Mouse (Mus musculus) central nervous system, embryonic 11.5 days (tissue): ENCODE measurements around the gene Cyb5r1. TPM values are rescaled to one million over a fixed set of nuclear protein-coding genes. Genes with fewer than 3 reads are reported as not detected.

Experiments
- polyA plus RNA-seq: library from polyadenylated mRNA; depleted of rRNA; stranded (reverse); fragments of >200 nt; gene quantifications from 2 replicates; pipeline ENCODE4 v1.2.3, GENCODE M21; 2012; rRNA removed

Cyb5r1 gene
- 22.7 and 30.1 TPM in 2 replicates for polyA plus RNA-seq

DNA sequence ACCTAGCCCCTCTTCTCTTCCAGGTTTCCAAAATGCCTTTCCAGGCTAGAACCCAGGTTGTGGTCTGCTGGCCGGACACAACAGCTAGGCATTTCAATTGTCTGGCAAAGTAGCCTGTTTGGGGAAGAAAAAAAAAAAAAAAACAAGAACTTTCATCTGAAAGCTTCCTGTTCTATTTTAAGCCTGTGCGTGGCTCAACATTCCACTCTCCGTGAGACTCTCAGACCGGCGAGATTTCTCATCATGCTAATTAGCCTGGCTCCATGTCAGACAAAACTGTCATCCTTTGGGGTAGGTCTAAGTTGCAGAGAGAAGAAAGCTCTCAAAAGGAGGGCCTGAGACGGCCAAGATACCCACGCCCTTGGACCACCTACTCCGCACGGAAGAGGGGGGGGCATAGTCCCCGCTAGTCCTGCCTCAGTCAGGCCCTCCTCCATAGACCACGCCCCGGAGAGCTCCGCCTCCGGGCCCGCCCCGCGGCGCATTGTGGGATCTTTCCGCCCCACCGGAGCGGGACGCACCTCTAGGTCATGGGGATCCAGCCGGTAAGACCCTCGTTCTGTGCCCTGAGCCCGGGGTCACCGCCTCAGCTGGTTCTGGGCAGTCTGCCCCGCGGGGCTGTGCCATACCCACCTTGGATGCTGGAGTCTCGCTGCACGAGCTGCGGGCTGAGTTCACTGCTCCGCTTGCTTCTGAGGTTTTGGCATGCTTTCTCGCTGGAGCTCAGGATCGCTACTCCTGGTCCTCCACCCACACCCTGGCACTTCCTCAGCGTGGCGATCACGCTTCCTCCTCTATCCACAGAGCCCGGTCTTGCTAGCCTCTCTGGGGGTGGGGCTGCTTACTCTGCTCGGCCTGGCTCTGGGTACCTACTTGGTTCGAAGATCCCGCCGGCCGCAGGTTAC, at the start of gene Cyb5r1:
TSS of gene Cyb5r1 (plus strand) at position 51 of the 905 bp plus-strand sequence.

DNA sequence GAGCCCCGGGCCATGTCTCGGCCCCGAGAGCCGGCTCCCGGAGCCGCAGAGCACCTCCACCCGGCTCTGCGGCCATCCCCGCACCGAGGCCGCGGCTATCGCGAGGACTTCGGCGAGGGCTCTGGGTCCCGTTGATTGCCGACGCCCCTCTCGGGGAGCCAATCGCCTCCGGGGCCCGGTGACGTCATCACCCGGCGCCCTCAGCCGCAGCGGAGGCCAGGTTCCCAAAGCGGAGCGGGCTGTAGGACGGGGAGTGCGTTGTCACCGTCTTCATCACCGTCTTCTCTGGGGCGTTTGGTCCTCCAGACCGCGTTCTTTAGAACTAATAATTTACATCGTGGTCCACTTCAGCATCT, 43.5 kb upstream of the Cyb5r1 start, which contains the start of gene Tmem183a:
TSS of gene Tmem183a (minus strand) at position 123 of the 356 bp plus-strand sequence.

GRCm38 (mm10) chr1:134385666-134386065, 19.7 kb upstream of the Cyb5r1 start, which contains the start of gene 4933406M09Rik:
4933406M09Rik (plus strand) TSS chr1:134385940.

GRCm38 (mm10) chr1:134415168-134415831, 9.9 kb downstream of the Cyb5r1 start, which contains the start of gene Adipor1:
Adipor1 (plus strand) TSS chr1:134415378.

GRCm38 (mm10) chr1:134454904-134455824, 49.8 kb downstream of the Cyb5r1 start, which contains the start of gene Klhl12:
Klhl12 (plus strand) TSS chr1:134455531.

Other genes with a start within 250 kb of the Cyb5r1 start
- gene Chil1, start 223.4 kb upstream of the Cyb5r1 start, polyA plus RNA-seq, result 1.2 and 1.3 TPM in 2 replicates
- 0.10 and 9.1 TPM in 2 replicates for gene Mybph, start 212.1 kb upstream of the Cyb5r1 start, polyA plus RNA-seq
- 0.53 and 1.7 TPM in 2 replicates for gene Adora1, start 170.1 kb upstream of the Cyb5r1 start, polyA plus RNA-seq
- 0.46 and 40.7 TPM in 2 replicates for gene Myog, start 115.6 kb upstream of the Cyb5r1 start, polyA plus RNA-seq
- gene Ppfia4, start 72.6 kb upstream of the Cyb5r1 start, polyA plus RNA-seq, result 6.8 and 11.6 TPM in 2 replicates
- gene Tmem183a, start 43.6 kb upstream of the Cyb5r1 start, polyA plus RNA-seq, result 96.1 and 114 TPM in 2 replicates
- not detected in 2 replicates for gene 4933406M09Rik, start 19.6 kb upstream of the Cyb5r1 start, polyA plus RNA-seq
- gene Adipor1, start 9.8 kb downstream of the Cyb5r1 start, polyA plus RNA-seq, result 44.2 and 57.9 TPM in 2 replicates
- 22.9 and 25.2 TPM in 2 replicates for gene Klhl12, start 50.0 kb downstream of the Cyb5r1 start, polyA plus RNA-seq
- 16.9 and 23.8 TPM in 2 replicates for gene Rabif, start 89.1 kb downstream of the Cyb5r1 start, polyA plus RNA-seq
- gene Mgat4e, start 144.1 kb downstream of the Cyb5r1 start, polyA plus RNA-seq, result 0.07 TPM in 1 of 2 replicates, not detected in the other
- 48.1 and 53.2 TPM in 2 replicates for gene Kdm5b, start 154.6 kb downstream of the Cyb5r1 start, polyA plus RNA-seq
- 3.0 and 3.2 TPM in 2 replicates for gene Syt2, start 241.1 kb downstream of the Cyb5r1 start, polyA plus RNA-seq